Mouse (Mus musculus): ENCODE results near the gene Lpp.

The Lpp gene

GRCm38 (mm10) chr16:24900241-24900796 lies 507.0 kb downstream of the Lpp start:
- no peak for DNase-seq

GRCm38 (mm10) chr16:24901139-24901859 lies 508.0 kb downstream of the Lpp start:
- no peak for DNase-seq

DNA sequence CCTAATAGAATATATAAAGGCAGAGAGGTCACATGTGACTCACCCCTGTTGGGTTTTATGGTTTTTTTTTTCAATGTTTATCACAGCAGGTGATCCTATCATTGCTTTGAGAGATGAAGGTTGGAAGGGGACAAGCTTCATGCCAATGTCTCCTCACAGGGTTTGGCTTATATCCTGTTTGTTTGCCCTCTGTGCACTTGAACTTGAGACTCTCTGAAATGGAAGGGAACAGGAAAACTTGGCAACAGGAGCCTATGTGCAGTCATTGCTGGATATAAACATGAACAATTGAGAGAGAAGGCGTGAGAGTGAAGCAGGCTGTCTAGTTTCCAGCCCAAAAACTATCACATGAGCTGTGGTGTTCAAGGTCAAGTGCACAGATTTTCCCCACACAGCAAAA lies 508.8 kb downstream of the Lpp start:
- DNase-seq, result no peak

- DNase-seq, result no peak
Observed at GRCm38 (mm10) chr16:24908926-24909325, 515.6 kb downstream of the Lpp start.

DNA sequence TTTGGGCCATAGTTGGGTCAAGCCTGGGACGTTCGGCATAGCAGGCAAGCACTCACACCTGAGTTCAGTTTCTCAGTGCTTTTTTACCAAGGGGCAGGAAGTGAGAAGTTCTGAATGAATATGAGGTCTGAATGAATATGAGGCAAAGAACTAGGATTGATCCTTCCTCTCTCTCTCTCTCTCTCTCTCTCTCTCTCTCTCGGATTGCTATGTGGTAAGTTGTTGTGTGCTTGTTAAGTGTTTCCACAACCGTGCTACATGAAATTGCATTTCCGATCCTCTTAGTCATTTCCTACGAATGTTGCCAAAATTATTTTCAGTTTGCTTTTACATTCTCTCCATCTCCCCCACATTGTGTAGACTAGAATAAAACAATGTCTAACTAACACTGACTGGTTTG lies 517.0 kb downstream of the Lpp start:
- DNase-seq, result no peak

GRCm38 (mm10) chr16:24910834-24911233 lies 517.5 kb downstream of the Lpp start:
- no peak for DNase-seq

DNA sequence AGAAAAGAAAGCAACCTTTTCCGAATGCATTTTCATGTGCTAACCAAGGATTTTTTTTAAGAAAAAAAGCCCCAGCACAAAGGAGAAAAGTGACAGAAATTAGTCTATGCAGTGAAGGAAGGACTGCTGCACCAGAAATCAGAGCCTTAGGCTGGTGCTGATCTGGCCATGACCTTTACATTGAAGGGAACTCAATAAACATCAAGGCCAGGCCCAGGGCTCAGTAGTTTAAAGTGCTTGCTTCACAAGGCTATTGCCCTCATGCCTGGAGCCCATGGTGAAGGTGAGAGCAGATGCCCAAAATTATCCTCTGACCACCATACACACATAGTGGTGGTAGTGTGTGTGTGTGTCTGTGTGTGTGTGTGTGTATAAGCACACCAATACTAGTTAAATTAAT lies 519.1 kb downstream of the Lpp start:
- DNase-seq, result no peak

DNA sequence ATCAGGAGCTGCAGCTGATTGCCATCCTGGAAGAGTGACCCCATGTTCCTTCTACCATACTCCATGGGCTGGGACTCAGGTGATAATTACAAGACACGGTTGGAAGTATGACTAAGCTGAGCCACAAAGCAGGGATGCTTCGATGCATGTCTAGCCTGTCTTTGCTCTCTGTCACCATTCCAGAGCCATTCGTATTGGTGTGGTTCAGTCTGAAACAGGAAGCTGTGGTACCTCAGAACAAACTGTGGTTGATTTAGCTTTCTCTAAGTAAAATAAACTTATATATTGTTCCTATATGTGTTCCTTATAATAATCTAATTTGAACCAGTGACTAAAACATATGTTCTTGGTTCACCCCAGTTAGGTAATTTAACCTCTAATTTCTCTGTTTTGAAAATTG lies 519.7 kb downstream of the Lpp start:
- no peak for DNase-seq

- DNase-seq, result no peak
Observed at GRCm38 (mm10) chr16:24913641-24914392, 520.5 kb downstream of the Lpp start.

- DNase-seq, result no peak
Observed at GRCm38 (mm10) chr16:24914393-24914751, 521.1 kb downstream of the Lpp start.

DNA sequence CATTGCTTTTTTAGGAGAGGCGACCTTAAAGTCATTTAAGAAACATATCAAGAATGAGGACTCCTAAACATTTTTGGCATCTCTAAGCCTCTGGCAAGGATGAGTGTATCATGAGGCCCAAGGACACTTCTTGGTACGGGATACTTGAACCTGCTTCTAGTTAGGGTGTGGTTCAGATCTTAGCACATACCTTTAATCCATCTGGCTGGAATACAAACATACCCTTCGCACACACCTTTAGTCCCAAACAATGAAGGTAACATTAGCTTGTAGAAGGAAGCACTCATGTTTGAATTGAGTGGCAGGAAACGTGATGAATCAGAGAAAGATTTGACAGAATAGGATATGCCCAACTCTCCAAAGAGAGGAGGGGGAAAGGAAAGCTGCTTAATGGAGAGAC lies 522.2 kb downstream of the Lpp start:
- DNase-seq, result no peak

GRCm38 (mm10) chr16:24919349-24920012 lies 526.2 kb downstream of the Lpp start:
- DNase-seq, result no peak

GRCm38 (mm10) chr16:24930070-24930469 lies 536.8 kb downstream of the Lpp start:
- DNase-seq, result no peak

DNA sequence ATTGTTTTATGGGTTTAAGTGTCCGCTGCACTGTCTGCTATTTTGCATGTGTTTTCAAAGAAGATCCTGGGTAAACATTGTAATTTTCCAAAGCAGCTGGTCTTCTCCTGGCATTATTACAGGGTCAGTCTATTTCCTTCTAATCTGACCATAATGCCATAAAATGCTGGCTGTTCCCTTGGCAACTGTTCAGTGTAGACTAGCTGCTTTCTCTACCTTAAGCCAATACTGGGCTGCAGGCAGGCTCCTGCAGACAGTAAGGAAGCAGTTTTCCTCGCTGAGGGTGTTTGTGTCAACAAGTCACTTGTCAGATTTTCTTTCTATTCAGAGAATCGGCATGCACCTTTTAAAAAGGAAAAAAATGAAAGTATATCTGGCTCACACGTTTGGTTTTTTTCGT lies 537.3 kb downstream of the Lpp start:
- DNase-seq, result no peak

DNA sequence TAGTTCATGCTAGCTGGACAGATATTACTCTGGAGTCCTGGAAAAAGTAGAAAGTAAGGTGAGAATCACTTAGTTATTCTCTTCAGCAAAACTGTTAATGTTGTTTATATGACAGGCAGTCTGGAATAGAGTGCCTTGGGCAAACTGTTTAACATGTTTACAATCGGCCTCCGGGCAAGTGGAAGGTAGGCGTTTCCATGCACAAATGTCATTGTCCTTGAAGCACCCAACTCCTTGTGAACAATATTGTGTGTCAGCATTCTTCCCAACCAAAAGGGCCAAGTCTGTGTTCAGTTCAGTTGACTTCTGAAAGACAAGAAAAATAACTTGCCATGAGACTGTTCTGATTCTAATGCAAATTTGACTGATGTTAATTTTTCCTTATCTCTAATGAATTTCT lies 539.5 kb downstream of the Lpp start:
- DNase-seq, result no peak

DNA sequence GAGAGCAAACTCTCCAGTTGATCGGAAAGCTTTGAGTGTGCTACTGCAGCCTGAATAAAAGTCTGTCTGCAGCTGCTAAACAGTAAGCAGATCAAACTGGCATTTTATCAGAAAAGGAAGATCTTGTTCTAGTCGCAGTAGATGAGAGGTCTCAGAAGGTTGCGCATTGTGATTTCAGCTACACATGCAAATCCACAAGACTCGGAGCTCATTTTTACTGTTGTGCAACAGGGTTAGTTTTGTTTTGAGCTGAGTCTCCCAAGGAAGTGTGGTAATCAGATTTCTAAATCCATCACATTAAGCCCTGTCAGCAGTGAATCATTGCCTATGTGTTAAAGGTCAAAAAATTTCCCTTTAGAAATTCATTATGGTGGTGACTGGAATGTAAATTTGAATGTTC lies 540.4 kb downstream of the Lpp start:
- no peak for DNase-seq

DNA sequence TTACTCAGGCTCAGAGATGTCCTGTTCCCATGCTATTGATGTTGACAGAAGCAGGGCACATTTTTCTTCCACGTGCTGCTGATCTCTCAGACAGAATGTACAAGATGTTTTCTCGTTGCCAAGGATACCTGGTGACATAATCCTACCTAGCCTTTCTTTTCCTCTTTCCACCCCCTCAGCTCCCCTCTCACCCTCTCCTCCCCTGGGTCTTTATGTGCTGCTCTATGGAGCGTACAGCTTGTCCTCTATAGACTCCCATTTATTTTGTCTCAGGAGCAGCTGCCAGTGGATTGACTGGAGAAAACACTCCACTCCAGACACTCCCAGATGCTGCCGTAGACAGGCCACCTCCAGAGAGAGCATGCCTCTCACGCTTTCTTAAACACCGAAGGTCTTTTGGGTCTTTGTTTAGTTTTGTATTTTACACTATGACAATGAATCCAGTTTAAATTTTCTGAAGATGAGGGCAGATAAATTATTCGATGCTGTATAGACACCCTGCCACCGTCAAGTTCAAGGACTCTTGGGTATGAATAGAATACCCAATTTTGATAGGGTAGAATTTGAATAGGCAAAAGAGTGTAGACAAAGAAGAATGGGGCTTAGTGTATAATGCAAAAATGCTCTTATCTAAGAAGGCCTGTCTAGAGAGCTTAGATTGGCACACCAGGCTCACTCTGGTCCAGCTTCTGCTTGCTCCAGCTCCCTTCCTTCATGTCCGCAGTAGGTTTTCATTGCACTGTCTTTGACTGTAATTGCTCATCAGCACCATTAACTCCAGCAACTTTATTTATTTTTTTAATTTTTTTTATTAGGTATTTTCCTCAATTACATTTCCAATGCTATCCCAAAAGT lies 548.2 kb downstream of the Lpp start:
- DNase-seq, result no peak

GRCm38 (mm10) chr16:24943486-24944261 lies 550.4 kb downstream of the Lpp start:
- no peak for DNase-seq

- DNase-seq, result no peak
Observed at GRCm38 (mm10) chr16:24946356-24946755, 553.0 kb downstream of the Lpp start.

DNA sequence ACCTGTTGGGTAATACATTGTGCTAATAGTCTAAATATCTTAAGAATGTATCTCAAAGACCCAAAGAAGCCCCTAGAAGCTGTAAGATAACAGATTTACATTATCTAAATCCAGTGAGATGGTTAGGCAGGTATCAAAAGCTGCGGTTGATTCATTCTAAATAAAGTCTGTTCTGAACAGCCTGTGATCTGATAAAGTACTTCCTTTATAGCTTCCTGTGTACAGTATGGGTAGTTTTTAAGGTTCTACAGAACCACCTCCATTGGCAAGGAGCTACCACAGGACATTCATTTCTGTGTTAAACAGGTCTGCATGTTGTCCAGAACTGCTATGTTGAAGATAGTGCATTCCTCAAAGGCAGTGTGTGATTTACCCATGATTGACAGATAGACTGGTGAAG lies 554.2 kb downstream of the Lpp start:
- DNase-seq, result no peak

GRCm38 (mm10) chr16:24948091-24948690 lies 554.9 kb downstream of the Lpp start:
- no peak for DNase-seq

DNA sequence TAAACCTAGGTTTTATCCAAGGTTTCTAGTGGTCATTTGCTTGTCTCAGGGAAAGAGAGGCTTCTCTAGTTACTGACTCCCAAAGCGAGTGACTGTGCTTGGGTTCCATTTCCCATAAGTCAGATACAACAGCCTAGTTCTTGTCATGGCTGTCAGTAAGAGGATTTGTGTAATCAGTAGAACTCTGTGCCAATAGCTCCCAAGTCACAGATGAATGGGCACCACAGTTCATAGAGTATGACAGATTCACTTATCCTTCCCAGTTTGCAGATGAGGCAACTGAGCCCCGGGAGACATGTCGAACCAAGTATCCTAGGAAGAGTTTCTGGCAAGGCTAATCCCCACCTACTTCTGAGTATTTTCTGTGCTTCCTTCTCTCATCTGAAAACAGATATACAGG lies 556.0 kb downstream of the Lpp start:
- DNase-seq, result no peak

All from right cerebral cortex, postnatal 25 days (tissue).